Mouse (Mus musculus): Measurements from ENCODE around the gene Smco4. TPM values are rescaled to one million over a fixed set of nuclear protein-coding genes. Genes with fewer than 3 reads are reported as not detected.
"Not testable (repeated sequence)": the region's sequence is repeated elsewhere in the genome, so short reads cannot be mapped to it uniquely, and the experiment has no call there.

Gene Smco4
- polyA plus RNA-seq, 1 experiment from 2014 or later = 2.2 TPM

DNA sequence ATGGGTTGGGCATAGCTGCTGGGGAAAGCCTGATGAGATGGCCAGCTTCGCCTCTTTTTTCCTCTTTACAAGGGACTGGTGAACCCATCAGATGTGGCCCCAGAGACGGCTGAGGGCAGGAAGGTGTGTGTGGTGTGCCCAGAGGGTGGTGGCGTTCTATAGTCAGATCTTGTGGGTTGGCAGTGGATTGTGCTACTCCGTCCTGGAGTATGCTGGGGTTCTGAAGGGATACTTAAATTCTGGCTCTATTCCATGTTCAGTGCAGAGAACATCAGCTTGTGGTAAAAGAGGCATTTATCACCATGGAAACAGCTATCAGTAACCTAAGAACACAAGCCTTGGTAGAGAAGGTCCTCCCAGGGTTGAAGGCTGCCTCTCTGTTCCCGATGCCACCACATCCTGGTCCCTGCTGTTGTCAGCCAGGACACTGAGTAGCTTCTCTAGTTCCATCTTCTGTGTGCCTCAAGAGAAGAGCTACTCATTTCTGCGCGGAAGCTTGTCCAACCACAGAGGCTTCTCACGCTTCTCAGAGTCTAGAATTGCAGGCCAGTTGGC, 45.8 kb downstream of the Smco4 start:
- no peaks in the 10 kb centered on the region for H3K27me3 ChIP-seq (ENCODE audit: control insufficient read depth, insufficient read depth, low read length)
- no peak overlapping the region for H3K4me3 ChIP-seq (ENCODE audit: low read depth, low read length)
- ATAC-seq (replicated peaks; ENCODE audit: insufficient number of reproducible peaks, low FRiP score, low TSS enrichment) = no peak
- no peak overlapping the region for H3K9ac ChIP-seq (ENCODE audit: low read depth, low read length)
- H3K27ac ChIP-seq (ENCODE audit: low read depth, low read length) = no peak overlapping the region
- H3K9me3 ChIP-seq (replicated peaks; ENCODE audit: control insufficient read depth, low read length) = no peaks in the 10 kb centered on the region
- H3K36me3 ChIP-seq (ENCODE audit: control insufficient read depth, insufficient read depth, low read length) = no peaks in the 10 kb centered on the region
- 79% methylated on average over 8 of the region's 8 CpGs for WGBS (ENCODE audit: insufficient replicate concordance)
- no peak overlapping the region for H3K4me2 ChIP-seq
- H3K4me1 ChIP-seq (ENCODE audit: control insufficient read depth, insufficient read depth, low read length) = peaks cover 27% of the 10 kb centered on the region

DNA sequence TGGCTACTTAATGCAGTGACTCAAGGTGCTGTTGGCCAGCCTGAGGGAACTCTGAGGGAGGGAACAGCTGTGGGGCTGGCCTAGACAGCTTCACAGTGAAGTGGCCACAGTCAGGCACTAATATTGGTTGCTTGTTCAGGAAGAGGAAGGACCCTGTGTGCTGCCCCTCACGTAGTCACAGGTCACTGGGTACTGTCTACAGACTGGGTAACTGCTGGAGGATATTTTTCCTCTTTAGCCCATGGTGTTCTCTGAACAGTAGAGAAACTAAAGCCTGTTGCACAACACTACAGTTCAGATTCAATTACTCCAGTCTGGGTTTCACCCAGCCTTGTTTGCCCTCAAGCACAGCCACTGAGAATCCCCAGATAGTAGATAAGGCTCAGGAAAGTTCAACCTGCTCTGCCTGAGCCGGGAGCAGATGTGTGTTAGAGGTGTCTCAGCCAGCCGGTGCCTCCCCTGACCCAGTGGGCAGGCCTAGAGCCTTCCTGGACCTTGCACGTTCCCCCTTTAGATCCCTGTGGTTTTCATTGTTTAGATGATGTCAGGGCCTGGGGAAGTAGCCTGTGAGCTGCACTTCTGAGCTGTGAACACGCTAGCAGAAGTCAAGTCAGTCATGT, 48.6 kb downstream of the Smco4 start:
- H3K27ac ChIP-seq (ENCODE audit: low read depth, low read length) = no peak overlapping the region
- WGBS (ENCODE audit: insufficient replicate concordance) = 43% methylated on average over 5 of the region's 5 CpGs
- H3K9me3 ChIP-seq (replicated peaks; ENCODE audit: control insufficient read depth, low read length) = no peaks in the 10 kb centered on the region
- H3K4me1 ChIP-seq (ENCODE audit: control insufficient read depth, insufficient read depth, low read length) = peaks cover 9% of the 10 kb centered on the region
- no peak for ATAC-seq (replicated peaks; ENCODE audit: insufficient number of reproducible peaks, low FRiP score, low TSS enrichment)
- H3K4me3 ChIP-seq (ENCODE audit: low read depth, low read length) = no peak overlapping the region
- H3K36me3 ChIP-seq (ENCODE audit: control insufficient read depth, insufficient read depth, low read length) = no peaks in the 10 kb centered on the region
- no peak overlapping the region for H3K9ac ChIP-seq (ENCODE audit: low read depth, low read length)
- no peaks in the 10 kb centered on the region for H3K27me3 ChIP-seq (ENCODE audit: control insufficient read depth, insufficient read depth, low read length)
- H3K4me2 ChIP-seq = no peak overlapping the region

DNA sequence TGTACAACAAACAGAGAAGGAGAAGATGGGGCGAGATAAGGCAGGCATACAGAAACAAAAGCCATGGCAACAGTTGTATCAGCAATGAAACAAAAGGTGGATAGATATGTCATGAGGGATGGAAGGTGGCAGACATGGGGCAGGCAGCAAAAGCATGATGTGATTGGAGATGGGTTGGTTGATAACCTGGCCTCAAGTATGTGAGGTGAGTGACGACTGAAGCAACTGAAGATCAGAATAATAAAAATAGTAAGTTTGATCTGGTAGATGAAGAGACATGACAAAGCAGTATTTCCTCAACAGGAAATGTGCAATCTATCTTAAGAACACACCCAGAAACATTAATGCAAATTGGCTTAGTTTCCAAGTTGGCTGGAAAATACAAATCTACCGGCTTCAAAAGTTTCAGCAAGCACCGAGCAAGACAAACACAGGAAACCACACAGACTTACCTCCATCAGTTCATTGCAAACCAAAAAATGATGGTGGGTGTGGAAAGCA, 57.3 kb downstream of the Smco4 start:
- no peak for ATAC-seq (replicated peaks; ENCODE audit: insufficient number of reproducible peaks, low FRiP score, low TSS enrichment)
- Histone ChIP-seq H3K9me3 (replicated peaks; ENCODE audit: control insufficient read depth, low read length) (no peaks in the 10 kb centered on the region), H3K36me3 (ENCODE audit: control insufficient read depth, insufficient read depth, low read length) (no peaks in the 10 kb centered on the region), H3K4me1 (ENCODE audit: control insufficient read depth, insufficient read depth, low read length) (no peaks in the 10 kb centered on the region), H3K27ac (ENCODE audit: low read depth, low read length) (no peak overlapping the region), H3K4me2 (no peak overlapping the region), H3K9ac (ENCODE audit: low read depth, low read length) (no peak overlapping the region), H3K27me3 (ENCODE audit: control insufficient read depth, insufficient read depth, low read length) (no peaks in the 10 kb centered on the region), H3K4me3 (ENCODE audit: low read depth, low read length) (no peak overlapping the region)
- WGBS (ENCODE audit: insufficient replicate concordance) = 81% methylated on average over 4 of the region's 4 CpGs

DNA sequence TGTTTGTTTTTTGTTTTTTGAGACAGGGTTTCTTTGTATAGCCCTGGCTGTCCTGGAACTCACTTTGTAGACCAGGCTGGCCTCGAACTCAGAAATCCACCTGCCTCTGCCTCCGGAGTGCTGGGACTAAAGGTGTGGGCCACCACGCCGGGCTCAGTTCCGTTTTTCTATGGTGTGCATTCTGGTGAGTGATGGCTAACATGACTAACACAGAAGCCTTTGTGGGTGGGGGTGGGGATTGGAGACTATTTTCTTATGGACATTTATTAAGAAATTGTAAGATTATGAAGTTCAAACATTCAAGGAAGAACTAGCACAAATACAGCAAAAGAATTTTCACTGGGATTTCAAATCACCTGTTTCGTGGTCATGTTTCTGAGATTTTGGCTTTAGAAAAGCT, 57.8 kb downstream of the Smco4 start:
- H3K27me3 ChIP-seq (ENCODE audit: control insufficient read depth, insufficient read depth, low read length); ATAC-seq (replicated peaks; ENCODE audit: insufficient number of reproducible peaks, low FRiP score, low TSS enrichment); H3K9me3 ChIP-seq (replicated peaks; ENCODE audit: control insufficient read depth, low read length); H3K36me3 ChIP-seq (ENCODE audit: control insufficient read depth, insufficient read depth, low read length); H3K4me2 ChIP-seq; H3K9ac ChIP-seq (ENCODE audit: low read depth, low read length); H3K27ac ChIP-seq (ENCODE audit: low read depth, low read length); H3K4me1 ChIP-seq (ENCODE audit: control insufficient read depth, insufficient read depth, low read length); H3K4me3 ChIP-seq (ENCODE audit: low read depth, low read length): not testable (repeated sequence)
- 83% methylated on average over 6 of the region's 6 CpGs for WGBS (ENCODE audit: insufficient replicate concordance)

DNA sequence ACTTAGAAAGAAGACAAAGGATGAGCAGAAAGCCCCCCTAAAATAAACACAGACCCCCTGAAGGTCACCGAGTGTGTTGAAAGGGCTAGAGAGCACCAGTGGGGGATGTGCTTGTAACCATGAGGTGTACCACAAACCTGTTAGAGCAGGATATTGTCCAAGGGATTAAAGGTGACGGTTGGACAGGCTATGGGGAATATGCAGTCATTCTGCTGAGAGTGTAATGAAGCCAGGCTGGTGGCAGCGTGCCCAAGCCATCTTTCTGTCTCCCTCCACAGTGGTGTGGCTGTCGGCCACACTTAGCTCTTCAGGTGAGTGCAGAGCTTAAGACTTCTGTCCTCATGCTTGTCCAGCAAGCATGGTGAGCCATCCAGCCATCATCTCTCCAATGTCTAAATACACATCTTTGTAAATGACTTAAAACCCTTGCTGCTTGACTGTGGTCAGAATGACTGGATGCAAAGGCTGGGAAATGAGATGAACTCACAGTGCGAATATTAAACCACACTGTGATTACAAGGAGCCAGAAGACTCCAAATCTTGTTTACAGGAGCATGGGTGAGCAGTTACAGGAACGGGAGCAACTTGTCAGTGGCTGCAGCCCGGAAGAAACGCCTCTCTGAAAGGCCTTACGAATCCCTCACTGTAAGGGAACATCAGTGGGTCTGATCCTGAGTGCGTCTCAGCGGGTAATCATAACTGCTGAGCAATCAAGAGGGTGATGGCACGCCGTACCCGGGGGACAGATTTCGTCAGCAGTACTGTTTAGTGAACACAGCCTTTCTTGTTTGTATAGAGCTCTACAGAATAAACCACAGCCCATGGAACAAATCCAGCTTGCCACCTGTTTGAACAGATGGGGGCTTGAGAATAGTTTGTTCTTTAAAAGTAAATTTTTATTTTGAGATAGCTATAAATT, 59.0 kb downstream of the Smco4 start:
- Histone ChIP-seq H3K9ac (ENCODE audit: low read depth, low read length) (no peak overlapping the region), H3K27ac (ENCODE audit: low read depth, low read length) (no peak overlapping the region), H3K9me3 (replicated peaks; ENCODE audit: control insufficient read depth, low read length) (no peaks in the 10 kb centered on the region), H3K4me1 (ENCODE audit: control insufficient read depth, insufficient read depth, low read length) (no peaks in the 10 kb centered on the region), H3K36me3 (ENCODE audit: control insufficient read depth, insufficient read depth, low read length) (no peaks in the 10 kb centered on the region), H3K4me3 (ENCODE audit: low read depth, low read length) (no peak overlapping the region), H3K4me2 (no peak overlapping the region), H3K27me3 (ENCODE audit: control insufficient read depth, insufficient read depth, low read length) (no peaks in the 10 kb centered on the region)
- ATAC-seq (replicated peaks; ENCODE audit: insufficient number of reproducible peaks, low FRiP score, low TSS enrichment) = no peak
- WGBS (ENCODE audit: insufficient replicate concordance) = 75% methylated on average over 15 of the region's 15 CpGs

DNA sequence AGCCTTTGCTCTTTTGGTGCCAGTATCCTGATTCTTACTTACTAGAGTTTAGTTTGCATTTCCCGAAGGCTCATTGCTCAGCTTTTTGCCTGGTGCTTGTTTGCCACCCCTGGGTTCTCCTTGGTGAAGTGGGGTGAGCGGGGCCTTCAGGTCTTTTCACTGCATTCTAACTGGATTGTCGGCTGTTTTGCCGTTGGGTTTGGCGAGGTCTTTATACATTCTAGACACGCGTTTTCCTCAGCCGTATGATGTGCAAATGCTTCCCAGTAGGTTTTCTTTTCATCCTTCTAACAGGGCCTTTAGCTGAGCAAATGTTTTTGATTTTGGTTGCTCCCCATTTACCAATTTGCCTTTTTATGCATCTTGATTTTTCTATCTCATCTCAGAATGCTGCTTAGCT, 60.1 kb downstream of the Smco4 start:
- H3K4me1 ChIP-seq (ENCODE audit: control insufficient read depth, insufficient read depth, low read length) = no peaks in the 10 kb centered on the region
- no peaks in the 10 kb centered on the region for H3K36me3 ChIP-seq (ENCODE audit: control insufficient read depth, insufficient read depth, low read length)
- H3K4me2 ChIP-seq = no peak overlapping the region
- H3K4me3 ChIP-seq (ENCODE audit: low read depth, low read length) = no peak overlapping the region
- ATAC-seq (replicated peaks; ENCODE audit: insufficient number of reproducible peaks, low FRiP score, low TSS enrichment) = no peak
- WGBS (ENCODE audit: insufficient replicate concordance) = 77% methylated on average over 8 of the region's 8 CpGs
- no peaks in the 10 kb centered on the region for H3K27me3 ChIP-seq (ENCODE audit: control insufficient read depth, insufficient read depth, low read length)
- no peak overlapping the region for H3K9ac ChIP-seq (ENCODE audit: low read depth, low read length)
- H3K27ac ChIP-seq (ENCODE audit: low read depth, low read length) = no peak overlapping the region
- no peaks in the 10 kb centered on the region for H3K9me3 ChIP-seq (replicated peaks; ENCODE audit: control insufficient read depth, low read length)

DNA sequence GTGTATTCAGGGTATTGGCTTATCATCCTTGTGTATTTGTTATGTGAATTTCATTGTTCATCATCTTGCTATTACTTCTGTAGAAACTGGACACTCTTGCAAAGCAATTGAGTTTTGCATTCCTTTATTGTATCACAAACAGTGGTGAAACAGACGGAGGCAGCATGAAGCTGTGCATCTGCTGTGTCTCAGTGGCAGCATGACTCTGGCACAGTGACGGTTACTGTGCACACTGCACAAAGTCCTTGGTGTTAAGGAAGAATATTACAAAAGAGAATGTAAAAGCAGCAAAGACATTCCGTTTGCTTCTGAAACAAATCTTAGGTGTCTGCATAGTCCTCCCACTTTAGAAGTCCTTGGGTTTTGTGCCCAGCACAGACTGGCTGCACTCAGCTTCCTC, 67.2 kb downstream of the Smco4 start:
- Histone ChIP-seq H3K9ac (ENCODE audit: low read depth, low read length) (no peak overlapping the region), H3K36me3 (ENCODE audit: control insufficient read depth, insufficient read depth, low read length) (no peaks in the 10 kb centered on the region), H3K27ac (ENCODE audit: low read depth, low read length) (no peak overlapping the region), H3K4me3 (ENCODE audit: low read depth, low read length) (no peak overlapping the region), H3K27me3 (ENCODE audit: control insufficient read depth, insufficient read depth, low read length) (no peaks in the 10 kb centered on the region), H3K9me3 (replicated peaks; ENCODE audit: control insufficient read depth, low read length) (no peaks in the 10 kb centered on the region), H3K4me1 (ENCODE audit: control insufficient read depth, insufficient read depth, low read length) (no peaks in the 10 kb centered on the region), H3K4me2 (no peak overlapping the region)
- no peak for ATAC-seq (replicated peaks; ENCODE audit: insufficient number of reproducible peaks, low FRiP score, low TSS enrichment)
- 74% methylated on average over 3 of the region's 3 CpGs for WGBS (ENCODE audit: insufficient replicate concordance)

DNA sequence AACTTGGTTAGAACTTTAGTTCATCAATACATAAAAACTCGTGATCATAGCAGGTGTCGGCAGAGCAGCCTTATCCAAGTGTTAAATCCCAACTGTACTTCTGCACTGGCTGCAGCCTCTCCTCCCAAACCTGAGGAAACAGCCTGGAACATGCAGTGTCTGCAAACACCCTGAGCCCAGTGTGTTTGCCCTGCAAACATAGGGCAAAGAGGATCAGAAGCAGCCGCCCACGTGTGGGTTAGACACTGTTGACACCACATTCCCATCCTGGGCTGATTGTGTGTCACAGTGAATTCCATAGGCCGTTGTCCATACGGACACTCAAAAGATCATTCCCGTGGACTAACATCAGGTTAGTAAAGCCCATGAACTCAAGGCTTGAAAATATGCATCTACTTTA, 69.1 kb downstream of the Smco4 start:
- no peaks in the 10 kb centered on the region for H3K9me3 ChIP-seq (replicated peaks; ENCODE audit: control insufficient read depth, low read length)
- H3K4me1 ChIP-seq (ENCODE audit: control insufficient read depth, insufficient read depth, low read length) = no peaks in the 10 kb centered on the region
- H3K27ac ChIP-seq (ENCODE audit: low read depth, low read length) = no peak overlapping the region
- no peak overlapping the region for H3K9ac ChIP-seq (ENCODE audit: low read depth, low read length)
- no peak for ATAC-seq (replicated peaks; ENCODE audit: insufficient number of reproducible peaks, low FRiP score, low TSS enrichment)
- no peak overlapping the region for H3K4me2 ChIP-seq
- H3K27me3 ChIP-seq (ENCODE audit: control insufficient read depth, insufficient read depth, low read length) = no peaks in the 10 kb centered on the region
- WGBS (ENCODE audit: insufficient replicate concordance) = 76% methylated on average over 7 of the region's 7 CpGs
- no peak overlapping the region for H3K4me3 ChIP-seq (ENCODE audit: low read depth, low read length)
- H3K36me3 ChIP-seq (ENCODE audit: control insufficient read depth, insufficient read depth, low read length) = no peaks in the 10 kb centered on the region

All from heart, embryonic 11.5 days (tissue).